Mouse (Mus musculus): ENCODE data around the gene Ager. TPM values are rescaled to one million over a fixed set of nuclear protein-coding genes. Genes with fewer than 3 reads are reported as not detected.

Gene Ager
- polyA plus RNA-seq (2014; fragmentation: Illumina TruSeq; extraction: RNeasy Lipid Tissue Mini Kit (QIAGEN cat#74804); ENCODE audit: insufficient read depth, low read depth, low replicate concordance) = 2,693 TPM

GRCm38 (mm10) chr17:34597566-34598095 lies at the start of gene Ager:
TSS of gene Ager (plus strand) at chr17:34597862.

GRCm38 (mm10) chr17:34564003-34564421 lies 33.6 kb upstream of the Ager start, which contains the start of gene Notch4:
TSS of gene Notch4 (plus strand) at chr17:34564268.

GRCm38 (mm10) chr17:34589681-34590101 lies 8.0 kb upstream of the Ager start, which contains the start of gene Gpsm3:
TSS of gene Gpsm3 (plus strand) at chr17:34589806.

GRCm38 (mm10) chr17:34591029-34591993 lies 6.4 kb upstream of the Ager start, which contains the start of gene Pbx2:
TSS of gene Pbx2 (plus strand) at chr17:34591266.

GRCm38 (mm10) chr17:34603375-34604060 lies 5.9 kb downstream of the Ager start, which contains the start of gene Rnf5:
TSS of gene Rnf5 (minus strand) at chr17:34603690.

GRCm38 (mm10) chr17:34604061-34604508 lies 6.4 kb downstream of the Ager start, which contains the start of gene Agpat1:
TSS of gene Agpat1 (plus strand) at chr17:34604262.

GRCm38 (mm10) chr17:34615871-34616270 lies 18.2 kb downstream of the Ager start, which contains the start of gene Egfl8:
TSS of gene Egfl8 (minus strand) at chr17:34615971.

GRCm38 (mm10) chr17:34627943-34628643 lies 30.4 kb downstream of the Ager start, which contains the start of gene Ppt2:
TSS of gene Ppt2 (minus strand) at chr17:34628510.

GRCm38 (mm10) chr17:34629221-34629751 lies 31.6 kb downstream of the Ager start, which contains the start of gene Prrt1:
TSS of gene Prrt1 (plus strand) at chr17:34629533.

GRCm38 (mm10) chr17:34644608-34645007 lies 46.9 kb downstream of the Ager start, which contains the start of gene Fkbpl:
TSS of gene Fkbpl (plus strand) at chr17:34644764.

GRCm38 (mm10) chr17:34646906-34647787 lies 49.5 kb downstream of the Ager start, which contains the start of gene Atf6b:
TSS of gene Atf6b (plus strand) at chr17:34647146.

Other genes with a start within 250 kb of the Ager start
- gene Btnl2, start 243.0 kb upstream of the Ager start, polyA plus RNA-seq (2014; fragmentation: Illumina TruSeq; extraction: RNeasy Lipid Tissue Mini Kit (QIAGEN cat#74804); ENCODE audit: insufficient read depth, low read depth, low replicate concordance) = 0.20 TPM
- not detected for gene Btnl1, start 220.7 kb upstream of the Ager start, polyA plus RNA-seq (2014; fragmentation: Illumina TruSeq; extraction: RNeasy Lipid Tissue Mini Kit (QIAGEN cat#74804); ENCODE audit: insufficient read depth, low read depth, low replicate concordance)
- 0.24 TPM for gene BC051142, start 199.0 kb upstream of the Ager start, polyA plus RNA-seq (2014; fragmentation: Illumina TruSeq; extraction: RNeasy Lipid Tissue Mini Kit (QIAGEN cat#74804); ENCODE audit: insufficient read depth, low read depth, low replicate concordance)
- gene Btnl4, start 120.5 kb upstream of the Ager start, polyA plus RNA-seq (2014; fragmentation: Illumina TruSeq; extraction: RNeasy Lipid Tissue Mini Kit (QIAGEN cat#74804); ENCODE audit: insufficient read depth, low read depth, low replicate concordance) = not detected
- gene Btnl6, start 80.5 kb upstream of the Ager start, polyA plus RNA-seq (2014; fragmentation: Illumina TruSeq; extraction: RNeasy Lipid Tissue Mini Kit (QIAGEN cat#74804); ENCODE audit: insufficient read depth, low read depth, low replicate concordance) = not detected
- 20.4 TPM for gene Notch4, start 33.6 kb upstream of the Ager start, polyA plus RNA-seq (2014; fragmentation: Illumina TruSeq; extraction: RNeasy Lipid Tissue Mini Kit (QIAGEN cat#74804); ENCODE audit: insufficient read depth, low read depth, low replicate concordance)
- gene Gpsm3, start 8.1 kb upstream of the Ager start, polyA plus RNA-seq (2014; fragmentation: Illumina TruSeq; extraction: RNeasy Lipid Tissue Mini Kit (QIAGEN cat#74804); ENCODE audit: insufficient read depth, low read depth, low replicate concordance) = 40.6 TPM
- gene Pbx2, start 6.6 kb upstream of the Ager start, polyA plus RNA-seq (2014; fragmentation: Illumina TruSeq; extraction: RNeasy Lipid Tissue Mini Kit (QIAGEN cat#74804); ENCODE audit: insufficient read depth, low read depth, low replicate concordance) = 32.4 TPM
- 48.1 TPM for gene Rnf5, start 5.8 kb downstream of the Ager start, polyA plus RNA-seq (2014; fragmentation: Illumina TruSeq; extraction: RNeasy Lipid Tissue Mini Kit (QIAGEN cat#74804); ENCODE audit: insufficient read depth, low read depth, low replicate concordance)
- gene Agpat1, start 6.4 kb downstream of the Ager start, polyA plus RNA-seq (2014; fragmentation: Illumina TruSeq; extraction: RNeasy Lipid Tissue Mini Kit (QIAGEN cat#74804); ENCODE audit: insufficient read depth, low read depth, low replicate concordance) = 36.8 TPM
- 4.1 TPM for gene Egfl8, start 18.1 kb downstream of the Ager start, polyA plus RNA-seq (2014; fragmentation: Illumina TruSeq; extraction: RNeasy Lipid Tissue Mini Kit (QIAGEN cat#74804); ENCODE audit: insufficient read depth, low read depth, low replicate concordance)
- 30.7 TPM for gene Ppt2, start 30.6 kb downstream of the Ager start, polyA plus RNA-seq (2014; fragmentation: Illumina TruSeq; extraction: RNeasy Lipid Tissue Mini Kit (QIAGEN cat#74804); ENCODE audit: insufficient read depth, low read depth, low replicate concordance)
- 1.6 TPM for gene Prrt1, start 31.7 kb downstream of the Ager start, polyA plus RNA-seq (2014; fragmentation: Illumina TruSeq; extraction: RNeasy Lipid Tissue Mini Kit (QIAGEN cat#74804); ENCODE audit: insufficient read depth, low read depth, low replicate concordance)
- 6.8 TPM for gene Fkbpl, start 46.9 kb downstream of the Ager start, polyA plus RNA-seq (2014; fragmentation: Illumina TruSeq; extraction: RNeasy Lipid Tissue Mini Kit (QIAGEN cat#74804); ENCODE audit: insufficient read depth, low read depth, low replicate concordance)
- gene Atf6b, start 49.3 kb downstream of the Ager start, polyA plus RNA-seq (2014; fragmentation: Illumina TruSeq; extraction: RNeasy Lipid Tissue Mini Kit (QIAGEN cat#74804); ENCODE audit: insufficient read depth, low read depth, low replicate concordance) = 31.2 TPM
- gene Tnxb, start 72.7 kb downstream of the Ager start, polyA plus RNA-seq (2014; fragmentation: Illumina TruSeq; extraction: RNeasy Lipid Tissue Mini Kit (QIAGEN cat#74804); ENCODE audit: insufficient read depth, low read depth, low replicate concordance) = 7.5 TPM
- 122 TPM for gene C4b, start 146.0 kb downstream of the Ager start, polyA plus RNA-seq (2014; fragmentation: Illumina TruSeq; extraction: RNeasy Lipid Tissue Mini Kit (QIAGEN cat#74804); ENCODE audit: insufficient read depth, low read depth, low replicate concordance)
- gene Cyp21a1, start 206.7 kb downstream of the Ager start, polyA plus RNA-seq (2014; fragmentation: Illumina TruSeq; extraction: RNeasy Lipid Tissue Mini Kit (QIAGEN cat#74804); ENCODE audit: insufficient read depth, low read depth, low replicate concordance) = not detected
- 27.3 TPM for gene Stk19, start 239.1 kb downstream of the Ager start, polyA plus RNA-seq (2014; fragmentation: Illumina TruSeq; extraction: RNeasy Lipid Tissue Mini Kit (QIAGEN cat#74804); ENCODE audit: insufficient read depth, low read depth, low replicate concordance)
- 27.5 TPM for gene Dxo, start 239.2 kb downstream of the Ager start, polyA plus RNA-seq (2014; fragmentation: Illumina TruSeq; extraction: RNeasy Lipid Tissue Mini Kit (QIAGEN cat#74804); ENCODE audit: insufficient read depth, low read depth, low replicate concordance)